Mouse (Mus musculus): ENCODE results near the gene Ctrb1.

DNA sequence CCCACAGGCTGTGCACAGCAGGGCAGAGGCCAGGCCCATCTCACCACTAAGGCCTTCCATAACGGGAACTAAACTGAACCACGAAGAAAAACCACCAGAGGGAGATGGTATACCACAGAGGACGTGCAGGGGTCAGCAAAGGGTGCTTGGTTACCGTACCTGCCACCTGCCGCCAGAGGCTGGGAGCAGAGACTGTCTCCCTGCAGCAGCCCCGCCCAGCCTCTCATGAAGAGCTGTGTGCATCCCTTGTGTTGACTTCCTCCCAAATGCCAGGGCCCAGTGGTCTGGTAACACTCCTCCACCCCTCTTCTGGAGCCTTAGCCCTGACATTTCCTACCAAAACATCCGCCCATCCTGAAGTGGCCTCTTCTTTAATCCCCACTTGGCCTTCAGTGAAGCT lies 48.8 kb upstream of the Ctrb1 start:
- no peak for TF ChIP-seq POLR2A (IDR thresholded peaks at IDR 0.05; ENCODE audit: insufficient read length, low read depth)
- TF ChIP-seq USF1 (IDR thresholded peaks at IDR 0.05; ENCODE audit: low read depth) = no peak
- TF ChIP-seq TCF12 (IDR thresholded peaks at IDR 0.05; ENCODE audit: insufficient read depth, poor library complexity, severe bottlenecking) = no peak
- peak in 1 of 3 experiments; percentile 42 for TF ChIP-seq MYOG (IDR thresholded peaks at IDR 0.05; ENCODE audit: control insufficient read depth in 1 of 3, insufficient read depth in 1 of 3, insufficient read length in 2 of 3, low read depth in 2 of 3)
